Mouse (Mus musculus): ENCODE data around the gene Ttc23l.
"Not testable (repeated sequence)": the region's sequence is repeated elsewhere in the genome, so short reads cannot be mapped to it uniquely, and the experiment has no call there.

Gene Ttc23l

DNA sequence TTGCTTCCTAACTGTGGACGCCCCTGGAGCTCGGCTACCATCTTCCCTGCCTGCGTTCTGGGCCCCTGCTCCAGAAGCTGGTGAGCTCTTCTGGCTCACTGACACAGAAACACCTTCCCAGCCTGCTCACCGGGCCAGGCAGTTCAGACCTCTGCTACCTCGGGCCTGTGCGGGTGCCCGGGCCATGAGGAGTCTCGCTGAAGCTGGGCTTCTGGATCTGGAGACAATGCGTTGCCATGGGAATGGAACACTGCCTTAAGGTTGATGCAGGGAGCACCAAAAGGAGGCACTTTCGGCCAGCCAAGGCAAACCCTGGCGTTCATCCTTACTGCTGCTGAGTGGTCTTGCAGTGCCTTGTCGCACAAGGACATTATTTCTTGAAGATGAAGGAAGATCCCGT, at the start of gene Ttc23l:
TSS of gene Ttc23l (minus strand) at position 204 of the 400 bp plus-strand sequence.
- DNase-seq: no peak

DNA sequence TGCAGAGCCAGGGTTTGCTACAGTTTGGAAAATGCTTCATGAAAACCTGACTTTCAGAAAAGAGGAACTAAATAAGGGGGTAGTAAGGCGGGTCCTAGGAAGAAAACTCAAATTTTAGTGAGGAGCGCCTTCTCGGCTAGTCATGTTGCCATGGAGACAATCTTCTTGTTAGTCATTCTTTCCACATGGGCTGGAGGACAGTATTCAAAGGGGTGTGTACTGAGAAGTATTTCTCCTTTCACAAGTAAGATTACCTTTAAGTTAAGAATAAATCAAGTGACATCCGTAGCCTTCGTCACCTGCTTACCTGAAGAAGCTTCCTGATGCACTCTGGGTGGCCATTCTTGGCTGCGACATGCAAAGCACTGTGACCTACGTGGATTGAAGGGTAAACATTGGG, 40.9 kb upstream of the Ttc23l start:
- DNase-seq: no peak

DNA sequence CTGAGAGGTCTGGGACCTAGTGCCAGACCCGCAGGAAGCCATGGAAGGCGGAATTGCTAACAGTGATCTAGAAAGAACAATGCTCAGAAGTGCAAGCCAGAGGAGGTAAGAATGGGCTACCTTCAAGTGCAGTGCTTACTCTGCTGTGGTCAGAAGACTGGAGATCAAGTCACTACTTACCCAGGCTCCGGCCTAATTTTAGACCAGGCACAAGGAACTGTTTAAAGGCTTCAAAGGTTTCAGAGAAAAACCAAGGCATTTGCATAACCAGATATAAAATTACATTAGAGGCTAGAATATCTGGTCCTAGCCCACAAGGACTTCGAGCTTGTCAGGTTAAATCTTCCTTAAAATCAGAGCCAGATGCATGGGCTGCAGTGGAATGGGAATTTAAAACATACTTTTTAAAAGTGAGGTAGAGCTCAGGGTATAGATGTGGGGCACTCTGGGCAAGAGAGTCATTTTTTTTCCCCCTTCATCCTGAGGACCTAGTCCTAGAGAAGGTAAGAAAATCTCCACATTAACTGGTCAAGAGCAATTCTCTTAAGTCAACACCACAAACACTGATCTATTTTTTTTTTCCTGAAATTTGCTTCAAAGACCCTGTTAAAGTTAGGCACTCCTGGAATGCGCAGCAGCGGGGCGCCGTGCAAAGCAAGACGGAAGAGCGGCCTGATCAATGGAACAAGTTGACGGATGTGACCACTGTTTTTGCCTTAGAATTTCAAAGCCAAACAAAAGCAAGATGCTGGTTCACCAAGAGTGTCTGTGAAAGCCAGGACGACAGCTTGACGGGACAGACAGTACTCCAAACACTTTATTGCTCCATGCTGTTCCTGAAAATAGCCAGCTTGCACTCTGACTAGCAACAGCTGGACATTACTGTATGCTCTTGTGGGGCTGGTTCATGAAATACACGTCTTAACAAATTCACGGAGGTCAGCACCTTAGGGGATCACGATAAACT, 40.1 kb upstream of the Ttc23l start:
- no peak for DNase-seq

DNA sequence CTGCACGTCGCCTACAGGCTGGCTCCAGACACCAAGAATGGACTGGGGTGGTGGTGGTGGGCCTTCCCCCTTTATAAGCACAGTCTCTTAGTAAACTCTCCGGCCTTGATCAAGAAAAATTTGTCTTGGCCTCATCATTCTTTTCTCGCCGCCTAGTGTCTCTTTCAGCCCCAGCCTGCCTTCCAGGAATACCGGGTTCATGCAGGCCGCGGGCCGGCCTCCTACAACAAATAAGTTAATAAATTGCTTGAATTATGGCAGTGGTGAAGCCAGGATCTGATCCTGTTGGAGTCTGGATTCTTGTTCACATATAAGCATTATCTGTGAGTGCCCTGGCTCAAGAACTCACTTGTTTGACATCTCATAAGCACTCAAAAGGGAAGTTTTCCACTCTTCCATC, 38.4 kb upstream of the Ttc23l start:
- DNase-seq: no peak

DNA sequence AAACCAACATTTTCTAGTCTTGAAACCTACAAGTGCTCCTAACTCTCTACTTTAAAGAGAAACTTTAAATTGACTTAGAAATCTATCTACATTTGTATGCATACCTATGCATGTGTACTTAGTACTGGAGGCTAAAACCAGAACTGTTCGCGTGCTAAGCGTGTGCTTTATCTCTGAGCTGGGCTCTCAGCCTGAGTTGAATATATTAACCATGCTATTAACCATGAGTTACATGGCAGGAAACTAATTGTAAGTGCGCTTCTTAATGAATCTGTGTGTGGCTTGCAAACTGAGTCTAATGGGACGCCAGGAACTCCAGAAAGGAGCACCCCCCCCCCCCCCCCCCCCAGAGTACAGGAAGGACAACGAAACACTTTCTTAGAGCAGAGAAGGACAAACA, 36.9 kb upstream of the Ttc23l start:
- no peak for DNase-seq

DNA sequence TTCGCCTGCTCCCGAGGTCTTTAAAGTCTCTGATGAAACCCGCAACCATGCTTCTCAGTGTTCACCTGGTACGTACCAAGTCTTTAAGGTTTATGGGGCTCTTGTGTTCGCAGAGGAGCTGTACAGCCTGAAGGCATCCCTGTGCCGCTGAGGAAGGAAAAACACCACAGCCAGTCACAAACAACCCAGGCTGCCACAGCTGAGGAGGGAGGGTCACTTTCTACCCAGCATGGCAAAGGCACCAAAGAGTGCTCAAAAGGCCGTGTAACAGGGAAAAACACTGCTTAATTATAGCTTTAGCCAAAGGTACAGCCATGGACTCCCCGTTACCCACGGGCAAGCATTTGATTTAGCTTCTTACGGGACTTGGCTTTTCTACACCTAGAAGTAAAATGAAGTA, 36.4 kb upstream of the Ttc23l start:
- DNase-seq: no peak

DNA sequence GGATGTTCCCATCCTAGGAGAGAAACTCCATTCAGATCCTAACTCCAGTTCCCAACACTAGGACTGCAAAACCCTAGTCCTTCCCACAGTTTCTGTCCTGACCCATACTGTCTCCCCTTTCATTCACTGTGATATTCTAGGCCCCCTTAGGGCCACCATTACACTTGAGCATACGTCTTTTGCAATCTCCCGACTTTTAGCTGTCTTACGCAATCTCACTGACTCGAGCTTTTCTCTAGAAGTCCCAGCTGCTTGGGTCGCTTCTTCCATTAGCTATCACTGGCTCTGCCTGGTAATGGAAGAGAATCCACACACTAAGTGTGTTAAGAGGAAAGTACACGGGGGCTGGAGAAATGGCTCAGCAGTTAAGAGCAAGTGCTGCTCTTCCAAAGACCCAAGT, 34.6 kb upstream of the Ttc23l start:
- no peak for DNase-seq

DNA sequence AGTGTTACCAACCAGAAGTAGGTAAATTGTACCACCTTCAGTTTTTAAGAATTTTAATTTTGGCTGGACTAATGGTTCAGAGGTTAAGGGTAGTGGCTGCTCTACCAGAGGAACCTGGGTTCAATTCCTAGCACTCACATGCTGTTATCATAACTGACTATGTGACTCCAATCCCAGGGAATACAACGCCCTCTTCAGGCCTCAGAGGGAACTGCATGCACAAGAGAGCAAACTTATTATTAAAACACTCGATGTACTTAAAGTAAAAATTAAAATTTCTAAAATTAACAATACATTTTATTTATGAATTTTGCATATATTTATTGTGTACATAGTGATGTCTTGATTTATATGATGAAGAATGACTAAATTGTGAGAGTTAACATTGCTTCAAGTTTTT, 28.1 kb upstream of the Ttc23l start:
- no peak for DNase-seq

DNA sequence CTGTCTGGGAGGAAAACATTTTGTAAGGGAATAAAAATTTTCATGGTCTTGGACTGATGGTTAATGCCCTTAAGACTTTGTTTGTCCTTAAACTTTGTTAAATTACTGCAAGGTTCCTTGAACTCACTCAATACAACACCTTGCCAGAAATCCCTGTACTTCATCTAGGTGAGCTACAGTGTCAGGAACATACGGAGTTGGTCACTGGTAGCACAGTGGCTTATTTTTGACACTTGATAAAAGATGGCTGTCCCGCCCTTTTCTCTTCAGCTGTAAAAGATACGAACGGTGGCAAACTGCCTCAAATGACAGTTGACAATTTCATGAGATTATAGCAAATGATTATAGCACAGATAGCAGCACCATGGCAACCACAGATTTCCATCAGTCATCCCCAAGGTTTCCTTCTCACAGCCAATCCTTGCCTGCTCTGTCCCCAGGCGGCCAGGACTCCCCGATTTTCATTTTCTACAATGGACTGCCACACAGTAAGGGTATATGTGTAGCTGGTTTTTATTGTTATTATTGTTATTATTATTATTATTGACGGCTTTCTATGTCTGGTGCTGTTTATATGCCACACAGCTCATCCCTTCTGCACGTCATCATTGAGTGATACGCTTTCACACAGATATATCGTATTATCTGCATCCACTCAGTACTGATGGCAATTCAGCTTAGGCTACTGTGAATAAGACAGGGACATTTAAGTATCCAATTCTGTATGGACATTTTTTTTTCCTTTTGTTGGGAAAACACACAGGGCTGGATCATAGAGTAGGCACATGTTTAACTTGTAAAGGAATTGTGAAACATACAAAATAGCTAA, 26.1 kb upstream of the Ttc23l start:
- no peak for DNase-seq

DNA sequence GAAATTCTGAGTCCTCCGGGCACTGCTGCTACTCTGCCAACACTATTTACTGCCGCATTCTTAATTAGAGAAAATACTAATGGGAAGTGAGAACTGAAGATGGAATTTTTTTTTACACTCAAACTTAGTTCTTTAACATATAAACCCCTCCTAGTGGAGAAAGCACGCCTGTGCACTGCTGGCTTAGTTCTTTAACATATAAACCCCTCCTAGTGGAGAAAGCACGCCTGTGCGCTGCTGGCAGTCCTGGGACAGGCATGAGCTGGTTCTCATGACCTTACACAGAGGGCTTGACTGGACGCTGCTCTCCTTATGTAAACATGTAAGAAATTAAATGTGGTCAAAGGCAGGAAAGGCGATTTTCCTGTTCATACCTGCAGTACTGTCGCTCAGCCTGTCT, 24.9 kb upstream of the Ttc23l start:
- DNase-seq: peak; percentile 28

DNA sequence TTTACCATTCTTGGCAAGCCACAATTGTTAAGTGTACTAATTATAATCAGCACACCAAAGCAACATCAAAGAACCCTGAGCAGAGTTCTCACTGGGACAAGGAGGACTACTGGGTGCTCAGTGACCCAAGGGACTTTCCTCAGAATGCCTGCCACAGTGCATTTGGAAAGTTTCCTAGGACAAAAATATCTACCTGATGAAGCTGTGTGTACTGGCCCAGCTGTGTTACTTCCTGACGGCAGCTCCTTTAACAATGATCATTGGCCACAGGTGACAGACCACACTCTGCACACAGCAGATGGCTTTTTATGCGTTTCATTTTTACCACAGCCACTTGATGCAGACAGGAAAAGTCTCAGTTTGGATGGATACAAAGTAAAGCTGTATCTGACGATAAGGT, 20.7 kb upstream of the Ttc23l start:
- no peak for DNase-seq

DNA sequence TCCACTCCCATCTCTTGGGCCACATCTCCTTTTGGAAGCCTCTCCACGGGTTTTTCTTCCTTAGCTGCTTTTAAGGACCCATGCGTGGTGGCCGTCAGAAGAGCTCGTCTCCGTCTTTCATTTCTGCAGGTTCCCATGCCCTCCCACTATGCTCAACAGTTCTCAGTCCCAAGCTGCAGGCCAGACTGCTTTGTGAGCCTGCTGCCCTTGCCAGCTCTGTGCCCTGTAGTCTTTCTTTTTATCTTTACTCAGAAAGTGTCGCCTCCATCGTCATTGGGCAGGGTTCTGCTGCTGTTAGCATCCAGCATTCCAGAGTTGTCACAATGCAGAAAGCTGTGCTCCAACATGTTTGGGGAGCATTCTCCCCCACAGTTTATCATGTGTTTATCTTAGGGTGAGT, 8.0 kb upstream of the Ttc23l start:
- no peak for DNase-seq

DNA sequence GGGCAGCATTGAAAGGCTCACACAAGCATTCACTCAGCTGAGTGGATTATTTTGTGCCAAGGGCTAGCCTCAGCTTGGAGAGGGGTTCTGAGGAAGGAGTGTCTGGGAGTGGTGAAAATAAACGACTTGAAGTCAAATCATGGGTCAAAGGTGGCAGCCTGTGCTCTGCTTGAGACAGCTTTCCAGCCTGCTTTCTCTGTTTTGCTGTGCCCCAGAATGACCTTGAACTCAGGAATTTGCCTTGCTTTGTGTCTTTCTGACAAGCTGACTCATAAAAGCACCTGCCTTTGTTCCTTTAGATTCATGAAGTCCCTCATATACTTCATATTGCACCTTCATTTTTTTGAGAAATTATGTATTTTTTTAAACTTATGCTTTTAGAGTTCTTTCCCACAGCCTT, 5.7 kb upstream of the Ttc23l start:
- DNase-seq: no peak

DNA sequence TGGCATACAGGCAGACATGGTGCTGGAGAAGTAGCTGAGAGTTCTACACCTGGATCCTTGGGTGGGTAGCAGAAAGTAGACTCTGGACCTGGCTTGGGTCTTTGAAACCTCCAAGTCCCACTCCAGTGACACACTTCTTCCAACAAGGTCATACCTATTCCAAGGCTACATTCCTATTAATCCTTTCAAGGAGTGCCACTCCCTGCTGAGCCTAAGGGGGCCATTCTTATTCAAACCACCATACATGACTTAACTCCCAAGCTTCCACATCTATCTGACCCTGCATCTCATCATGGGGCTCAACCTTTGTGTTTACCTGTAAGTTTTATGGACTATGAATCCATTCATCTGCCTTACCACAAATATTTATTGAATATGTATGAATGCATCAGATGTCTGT, 3.8 kb upstream of the Ttc23l start:
- no peak for DNase-seq

DNA sequence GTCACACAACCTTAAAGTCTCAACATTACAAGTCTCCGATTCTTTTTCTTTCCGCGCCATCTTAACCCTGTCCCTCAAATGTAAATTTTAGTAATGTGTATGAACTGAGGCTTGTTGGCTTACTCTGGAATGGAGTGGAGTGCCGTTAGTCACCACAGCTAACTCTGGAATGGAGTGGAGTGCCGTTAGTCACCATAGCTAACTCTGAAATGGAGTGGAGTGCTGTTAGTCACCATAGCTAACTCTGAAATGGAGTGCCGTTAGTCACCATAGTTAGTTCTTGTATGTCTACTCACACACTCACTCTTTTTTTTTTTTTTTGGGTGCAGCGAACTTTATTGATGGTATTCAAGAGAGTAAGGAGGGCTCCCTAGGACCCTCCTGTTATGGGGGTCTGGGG, 1.5 kb upstream of the Ttc23l start:
- DNase-seq: no peak

DNA sequence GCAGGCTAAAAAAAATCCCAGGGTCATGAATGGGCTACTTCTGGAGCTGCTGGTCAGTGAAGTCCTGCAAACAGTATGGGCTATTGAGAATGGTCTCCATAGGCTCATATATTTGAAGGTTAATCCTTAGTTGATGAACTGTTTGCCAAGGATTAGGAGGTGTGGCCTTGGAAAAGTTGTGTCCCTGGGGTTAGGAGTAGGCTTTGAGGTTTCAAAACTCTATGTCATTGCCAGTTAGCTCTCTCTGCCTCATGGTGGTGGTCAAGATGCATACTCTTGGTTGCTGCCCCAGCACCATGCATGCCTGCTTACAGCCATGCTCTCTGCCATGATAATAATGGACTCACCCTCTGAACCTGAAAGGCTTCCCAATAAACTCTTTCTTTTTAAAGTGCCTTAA, 4.1 kb downstream of the Ttc23l start:
- DNase-seq: no peak

DNA sequence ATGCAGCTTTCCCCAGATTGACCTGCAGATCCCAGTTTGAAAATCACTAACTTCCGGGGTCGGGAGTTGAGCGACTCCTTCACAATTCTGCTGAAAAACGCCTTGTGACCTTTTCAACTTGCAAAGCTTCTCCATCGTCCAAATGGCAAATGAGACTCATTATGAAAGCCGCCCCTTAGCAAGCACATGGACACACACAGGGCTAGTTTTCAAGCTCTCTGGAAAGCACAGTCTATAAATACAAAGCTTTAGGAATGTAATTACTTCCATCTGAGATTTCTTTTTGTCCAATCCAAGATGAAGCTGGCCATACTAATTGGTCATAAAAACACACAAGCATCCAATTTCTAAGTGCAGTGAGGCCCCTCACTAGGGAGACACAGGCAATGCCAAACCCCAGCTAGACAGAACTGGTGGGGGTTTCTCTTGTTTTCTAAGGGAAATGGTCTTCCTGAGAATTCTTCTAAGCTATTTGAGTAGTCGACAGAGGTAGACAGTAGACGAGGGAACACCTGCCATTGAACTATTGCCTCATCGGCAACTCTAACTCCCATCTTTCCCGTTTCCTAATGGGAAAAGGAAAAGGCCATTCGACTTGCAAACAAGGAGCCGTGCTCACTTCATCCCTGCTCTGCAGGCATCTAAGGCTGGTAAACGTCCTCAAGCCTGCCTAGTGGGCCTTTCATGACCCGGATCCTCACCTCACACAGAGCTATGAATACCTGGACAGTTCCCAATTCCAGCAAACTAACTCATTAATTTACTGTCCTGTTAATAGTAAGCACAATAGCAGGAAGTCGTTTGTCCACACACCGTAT, 18.0 kb downstream of the Ttc23l start:
- DNase-seq: no peak

DNA sequence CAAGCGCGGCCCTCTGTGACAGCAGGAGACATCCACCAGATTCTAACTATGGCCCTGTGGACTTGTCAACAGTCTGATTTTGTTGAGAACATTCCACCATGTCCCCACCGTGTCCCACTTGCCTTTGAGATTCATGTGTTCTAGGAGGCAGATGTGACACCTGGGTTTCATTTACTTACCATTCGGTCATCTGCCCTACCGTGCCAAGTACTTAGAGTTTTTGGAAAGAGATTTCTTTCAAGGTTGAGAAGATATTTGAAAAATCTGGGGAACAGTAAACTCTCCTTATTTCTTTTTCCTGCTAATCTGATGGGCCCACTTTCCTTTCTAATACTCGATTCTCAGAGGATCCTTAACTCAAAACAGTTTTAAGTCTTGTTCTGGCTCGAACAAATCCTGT, 22.5 kb downstream of the Ttc23l start:
- DNase-seq: no peak

DNA sequence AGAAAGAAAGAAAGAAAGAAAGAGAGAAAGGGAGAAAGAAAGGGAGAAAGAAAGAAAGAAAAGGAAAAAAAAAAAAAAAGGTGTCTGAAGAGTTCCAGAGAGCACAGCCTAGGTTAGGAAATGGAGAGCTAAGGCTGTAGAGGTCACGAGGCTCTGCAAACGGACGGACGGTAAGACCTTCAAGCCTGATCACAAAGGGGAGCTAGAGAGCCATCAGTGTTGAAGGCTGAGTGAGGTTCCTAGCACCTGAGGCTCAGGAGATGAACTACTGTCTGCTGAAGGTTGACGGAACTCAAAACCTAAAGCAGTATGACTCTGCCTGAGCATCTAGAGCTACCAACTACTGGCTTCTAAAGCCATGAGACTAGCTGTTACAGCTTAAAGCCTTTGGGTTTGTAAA, 23.9 kb downstream of the Ttc23l start:
- DNase-seq: no peak

DNA sequence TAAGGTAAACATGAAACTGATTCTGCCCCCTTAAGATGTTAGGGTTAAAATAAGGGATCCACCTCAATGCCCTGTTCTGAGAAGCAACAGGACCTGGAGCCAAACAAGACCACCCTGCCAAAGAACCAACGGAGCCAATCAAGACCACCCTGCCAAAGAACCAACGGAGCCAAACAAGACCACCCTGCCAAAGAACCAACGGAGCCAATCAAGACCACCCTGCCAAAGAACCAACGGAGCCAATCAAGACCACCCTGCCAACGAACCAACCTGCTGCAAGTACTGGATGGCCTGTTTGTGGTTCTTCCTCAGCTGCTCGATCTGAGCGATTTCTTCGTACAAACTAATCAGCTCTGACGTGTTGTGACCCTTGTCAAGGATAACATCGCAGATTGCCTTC, 25.1 kb downstream of the Ttc23l start:
- not testable (repeated sequence) for DNase-seq

DNA sequence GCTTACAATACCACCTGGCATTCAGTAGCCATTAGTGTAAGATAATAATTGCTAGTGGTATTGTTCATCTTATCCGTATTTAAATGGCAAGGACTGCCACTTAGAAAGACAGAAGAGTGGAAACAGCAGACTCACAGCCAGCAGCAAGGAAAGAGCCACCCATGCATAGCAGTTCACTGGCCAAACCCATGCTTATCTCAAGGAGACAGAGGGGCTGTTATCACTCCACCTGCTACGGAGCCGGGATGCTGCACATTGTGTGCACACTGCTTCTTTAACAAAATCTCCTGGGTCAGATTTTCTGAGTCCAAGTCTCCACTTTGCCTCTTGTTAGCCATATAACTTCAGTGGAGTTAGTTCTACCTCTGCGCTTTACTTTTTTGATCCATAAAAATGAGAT, 27.1 kb downstream of the Ttc23l start:
- no peak for DNase-seq

DNA sequence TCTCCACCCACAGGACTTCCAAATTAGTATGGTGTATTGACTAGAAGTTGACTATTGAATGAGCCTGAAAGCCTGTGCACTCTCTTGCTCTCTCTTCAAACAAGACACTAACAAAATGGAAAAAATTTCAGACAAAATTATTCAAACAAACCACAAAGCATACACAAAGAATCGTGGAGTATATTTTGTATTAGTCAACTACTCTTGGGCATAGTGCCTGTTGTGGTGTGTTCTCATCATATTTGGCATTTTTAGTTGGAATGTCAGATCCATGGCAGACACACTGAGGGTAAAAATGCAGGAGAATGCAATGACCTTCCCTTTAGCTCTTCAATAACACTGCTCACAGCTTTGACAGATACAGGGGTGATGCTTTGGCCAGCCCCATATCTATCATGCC, 32.6 kb downstream of the Ttc23l start:
- no peak for DNase-seq

DNA sequence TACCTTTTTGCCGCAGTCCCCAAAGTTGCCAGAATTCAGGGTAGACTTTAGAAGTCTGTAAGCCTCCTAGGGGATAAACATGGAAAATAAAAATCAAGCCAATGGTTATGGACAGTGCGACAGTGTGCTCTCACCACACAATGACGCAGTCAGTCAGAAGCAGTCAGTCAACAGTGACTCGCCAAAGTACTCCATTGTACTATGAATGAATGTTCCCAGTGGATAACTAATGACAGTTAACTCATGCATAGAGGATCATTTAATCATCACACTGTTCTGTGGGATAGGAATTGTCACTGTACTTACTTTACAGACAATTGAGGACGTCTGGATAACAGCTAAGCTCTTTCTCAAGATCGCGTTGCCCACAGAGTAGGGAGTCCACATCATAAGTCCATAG, 43.3 kb downstream of the Ttc23l start:
- no peak for DNase-seq

Data from layer of hippocampus, adult 9-11 months (tissue).